Mouse (Mus musculus): Measurements from ENCODE around the gene Jmjd6.

- TF ChIP-seq POLR2A (IDR thresholded peaks at IDR 0.05; ENCODE audit: insufficient read depth, low read depth, low read length) (no peak), CTCF (IDR thresholded peaks at IDR 0.05; ENCODE audit: insufficient read depth, low read depth, low read length) (no peak)
These were observed 16.4 kb downstream of the Jmjd6 start for GRCm38 (mm10) chr11:116826550-116827504.
